Mouse (Mus musculus) naive thymus-derived CD4-positive, alpha-beta T cell, adult 2 months (primary cell): ENCODE data around the gene Ddrgk1.
"Not testable (repeated sequence)": the region's sequence is repeated elsewhere in the genome, so short reads cannot be mapped to it uniquely, and the experiment has no call there.

Experiments used
- DNase-seq: peaks from one replicate; pipeline ENCODE4 v3.0.0-alpha.2; 2011; ENCODE audit warnings: low read depth

Gene Ddrgk1

GRCm38 (mm10) chr2:130653303-130653702 lies 11.2 kb downstream of the Ddrgk1 start:
- DNase-seq: no peak

- not testable (repeated sequence) for DNase-seq
These were observed 15.4 kb downstream of the Ddrgk1 start for GRCm38 (mm10) chr2:130649028-130649427.

GRCm38 (mm10) chr2:130645198-130645597 lies 19.3 kb downstream of the Ddrgk1 start:
- DNase-seq: no peak

GRCm38 (mm10) chr2:130642684-130643369 lies 21.6 kb downstream of the Ddrgk1 start, which contains the start of gene Lzts3:
Lzts3 (minus strand) TSS chr2:130642803.
- peak; percentile 85 for DNase-seq

- peak; percentile 63 for DNase-seq
These were observed 22.2 kb downstream of the Ddrgk1 start for GRCm38 (mm10) chr2:130642197-130642660.

GRCm38 (mm10) chr2:130641351-130642025 lies 23.0 kb downstream of the Ddrgk1 start:
- no peak for DNase-seq

- DNase-seq: no peak
These were observed 25.2 kb downstream of the Ddrgk1 start for GRCm38 (mm10) chr2:130639276-130639675.

GRCm38 (mm10) chr2:130638101-130638611 lies 26.3 kb downstream of the Ddrgk1 start:
- DNase-seq: no peak

GRCm38 (mm10) chr2:130635847-130636246 lies 28.6 kb downstream of the Ddrgk1 start:
- DNase-seq: peak; percentile 48

GRCm38 (mm10) chr2:130634739-130635411 lies 29.6 kb downstream of the Ddrgk1 start:
- DNase-seq: peak; percentile 51

- no peak for DNase-seq
These were observed 30.3 kb downstream of the Ddrgk1 start for GRCm38 (mm10) chr2:130634006-130634738.

GRCm38 (mm10) chr2:130632887-130633675 lies 31.4 kb downstream of the Ddrgk1 start:
- DNase-seq: no peak

GRCm38 (mm10) chr2:130632416-130632815 lies 32.0 kb downstream of the Ddrgk1 start:
- DNase-seq: no peak

- peak; percentile 88 for DNase-seq
These were observed 34.6 kb downstream of the Ddrgk1 start, which contains the start of the genes Fastkd5 and Ubox5 for GRCm38 (mm10) chr2:130629839-130630203. Fastkd5 (minus strand) TSS chr2:130630027. Ubox5 (minus strand) TSS chr2:130630038.

GRCm38 (mm10) chr2:130629080-130629838 lies 35.2 kb downstream of the Ddrgk1 start:
- peak; percentile 55 for DNase-seq

- DNase-seq: peak; percentile 51
These were observed 36.0 kb downstream of the Ddrgk1 start for GRCm38 (mm10) chr2:130628424-130628823.

- no peak for DNase-seq
These were observed 45.5 kb downstream of the Ddrgk1 start for GRCm38 (mm10) chr2:130618972-130619371.

- no peak for DNase-seq
These were observed 51.4 kb downstream of the Ddrgk1 start for GRCm38 (mm10) chr2:130613091-130613490.
